Mouse (Mus musculus) liver, embryonic 16.5 days (tissue): ENCODE measurements around the gene Utf1. TPM values are rescaled to one million over a fixed set of nuclear protein-coding genes. Genes with fewer than 3 reads are reported as not detected.
A peak's percentile ranks its signal among the peaks of the same experiment; 100 is the strongest.

Experiments
- ATAC-seq: fragments of 200-750 bp; cut with Nextera tagmentation; 2 replicates; pipeline ENCODE4 v1.8.0; 2017; ENCODE audit warnings: low read depth, mild to moderate bottlenecking, moderate number of reproducible peaks, moderate library complexity
- H3K27ac ChIP-seq: fragments of 300-500 bp; sonication (generic); 2 replicates; pipeline ENCODE4 v1.5.1; 2014; ENCODE audit warnings: mild to moderate bottlenecking, low read length
- H3K27me3 ChIP-seq: fragments of 300-500 bp; sonication (generic); 2 replicates; pipeline ENCODE4 v1.6.1; 2014; ENCODE audit warnings: low read depth, low read length, mixed read lengths; ENCODE audit not compliant: control insufficient read depth, insufficient read depth
- H3K36me3 ChIP-seq: fragments of 300-500 bp; sonication (generic); 2 replicates; pipeline ENCODE4 v1.6.1; 2014; ENCODE audit warnings: mild to moderate bottlenecking; ENCODE audit not compliant: control insufficient read depth, insufficient read depth
- H3K4me1 ChIP-seq: fragments of 300-500 bp; sonication (generic); 2 replicates; pipeline ENCODE4 v1.6.1; 2014; ENCODE audit warnings: low read depth, low read length, mixed read lengths; ENCODE audit not compliant: control insufficient read depth
- H3K4me2 ChIP-seq: fragments of 300-500 bp; sonication (generic); 2 replicates; pipeline ENCODE4 v1.6.1; 2014; ENCODE audit warnings: low read depth, low read length, mixed read lengths
- H3K4me3 ChIP-seq: fragments of 300-500 bp; sonication (generic); 2 replicates; pipeline ENCODE4 v1.5.1; 2014; ENCODE audit warnings: low read depth, mild to moderate bottlenecking, low read length
- H3K9ac ChIP-seq: fragments of 300-500 bp; sonication (generic); 2 replicates; pipeline ENCODE4 v1.6.1; 2014; ENCODE audit warnings: low read depth, low read length
- H3K9me3 ChIP-seq: fragments of 300-500 bp; sonication (generic); replicated peaks from 2 replicates; pipeline ENCODE4 v1.6.1; 2016; ENCODE audit warnings: low read length; ENCODE audit not compliant: control insufficient read depth
- WGBS: fragments of 180-500 bp; shearing (Covaris S2); extraction: QIAGEN DNeasy Blood & Tissue Kit; methylation state at CpG from one replicate; pipeline ENCODE4 v1.1.7; 2014; ENCODE audit not compliant: insufficient replicate concordance; 5-methylcytosine and 5-hydroxymethylcytosine counted together
- polyA plus RNA-seq: library from polyadenylated mRNA; unstranded; fragments of >200 nt; fragmentation: Nextera tagmentation; extraction: Ambion mirVana; gene quantifications from 2 replicates; pipeline ENCODE4 v1.2.1, GENCODE M21; 2015

Gene Utf1
- polyA plus RNA-seq, 1 experiment from 2014 or later: not detected

DNA sequence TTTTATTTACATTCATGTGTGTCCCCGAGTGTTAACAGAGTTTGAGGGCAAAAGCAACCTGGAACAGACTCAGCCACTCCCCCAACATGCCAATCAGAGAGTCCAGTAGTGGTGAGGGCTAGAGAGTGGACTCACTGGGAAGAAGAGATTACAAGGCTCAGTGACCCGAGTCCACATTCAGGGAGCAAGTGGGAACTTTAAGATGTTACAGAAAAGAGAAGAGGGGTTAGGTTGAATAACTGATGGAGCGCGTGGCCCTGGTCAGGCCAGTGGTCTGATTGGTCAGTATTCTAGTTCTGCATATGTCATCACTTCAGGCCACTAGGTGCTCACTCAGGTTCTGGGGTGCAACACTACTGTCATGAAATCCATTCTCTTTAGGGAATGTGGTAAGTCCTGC is 23.6 kb downstream of the Utf1 start:
- H3K27ac ChIP-seq: no peak overlapping the region
- 40% methylated on average over 4 of the region's 4 CpGs for WGBS
- no peaks in the 10 kb centered on the region for H3K27me3 ChIP-seq
- H3K4me3 ChIP-seq: no peak overlapping the region
- ATAC-seq: no peak
- no peaks in the 10 kb centered on the region for H3K9me3 ChIP-seq
- H3K9ac ChIP-seq: no peak overlapping the region
- H3K4me1 ChIP-seq: no peaks in the 10 kb centered on the region
- H3K4me2 ChIP-seq: no peak overlapping the region
- H3K36me3 ChIP-seq: no peaks in the 10 kb centered on the region

DNA sequence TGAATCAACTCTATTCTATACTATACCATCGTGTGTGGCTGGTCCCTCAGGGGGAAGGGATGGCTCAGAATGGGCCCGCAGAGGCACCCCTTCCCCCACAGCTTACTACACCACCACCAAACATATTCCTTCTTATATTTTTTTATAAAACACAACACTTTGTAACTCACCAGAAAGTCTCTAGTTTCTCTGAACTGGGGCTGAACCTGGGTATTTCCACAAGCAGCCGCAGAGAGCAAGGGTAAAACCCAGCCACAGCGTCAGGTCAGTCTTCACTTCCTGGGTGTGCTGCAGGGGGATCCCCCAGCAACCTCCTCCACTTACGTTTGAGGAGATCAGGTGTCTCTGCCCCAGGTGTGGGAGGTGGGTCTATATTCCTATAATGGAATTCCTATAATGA is 24.8 kb downstream of the Utf1 start:
- Histone ChIP-seq H3K4me3 (no peak overlapping the region), H3K4me1 (no peaks in the 10 kb centered on the region), H3K27me3 (no peaks in the 10 kb centered on the region), H3K4me2 (no peak overlapping the region), H3K36me3 (no peaks in the 10 kb centered on the region), H3K27ac (no peak overlapping the region), H3K9ac (no peak overlapping the region), H3K9me3 (no peaks in the 10 kb centered on the region)
- no peak for ATAC-seq
- WGBS: 48% methylated on average over 5 of the region's 5 CpGs

- ATAC-seq: no peak
- Histone ChIP-seq H3K27me3 (no peaks in the 10 kb centered on the region), H3K4me1 (no peaks in the 10 kb centered on the region), H3K36me3 (no peaks in the 10 kb centered on the region), H3K27ac (no peak overlapping the region), H3K9me3 (no peaks in the 10 kb centered on the region), H3K4me2 (no peak overlapping the region), H3K4me3 (no peak overlapping the region), H3K9ac (no peak overlapping the region)
- WGBS: 42% methylated on average over 10 of the region's 10 CpGs
These were observed 25.9 kb downstream of the Utf1 start for GRCm38 (mm10) chr7:139969348-139970130.

DNA sequence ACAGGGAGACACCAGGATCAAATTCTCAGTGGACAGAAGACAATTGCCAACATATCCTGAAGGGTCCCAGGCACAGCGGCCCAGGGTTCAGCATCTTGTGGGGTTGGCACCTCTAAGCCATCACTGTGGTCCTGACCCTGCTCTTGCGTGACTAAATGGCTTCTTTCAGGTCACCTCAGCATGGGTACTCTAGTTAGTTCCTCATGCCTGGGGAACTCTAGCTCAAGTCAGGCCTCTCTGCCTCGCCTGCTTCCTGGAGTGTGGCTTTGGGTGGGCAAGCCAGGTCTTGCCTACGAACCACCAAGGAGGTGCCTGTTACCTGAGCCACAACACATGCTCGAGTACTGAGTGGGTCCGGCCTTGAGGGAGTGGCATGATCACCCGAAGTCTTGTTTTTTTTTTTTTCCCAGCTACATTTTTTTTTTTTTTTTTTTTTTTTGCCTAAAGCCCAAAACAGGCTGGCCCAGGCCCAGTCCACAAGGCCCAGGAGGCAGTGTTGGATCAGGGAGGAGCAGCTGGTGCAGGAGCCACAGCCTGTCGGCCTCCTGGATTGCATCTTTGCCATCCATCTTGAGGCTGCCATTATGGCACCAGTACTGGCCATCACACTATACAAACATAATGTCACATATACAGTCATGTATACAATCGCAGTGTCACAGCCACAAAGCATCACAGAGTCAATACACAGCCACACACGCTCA is 26.8 kb downstream of the Utf1 start:
- Histone ChIP-seq H3K27ac (no peak overlapping the region), H3K36me3 (no peaks in the 10 kb centered on the region), H3K4me1 (no peaks in the 10 kb centered on the region), H3K4me3 (no peak overlapping the region), H3K4me2 (no peak overlapping the region), H3K9ac (no peak overlapping the region), H3K9me3 (no peaks in the 10 kb centered on the region), H3K27me3 (no peaks in the 10 kb centered on the region)
- no peak for ATAC-seq
- WGBS: 55% methylated on average over 10 of the region's 10 CpGs

DNA sequence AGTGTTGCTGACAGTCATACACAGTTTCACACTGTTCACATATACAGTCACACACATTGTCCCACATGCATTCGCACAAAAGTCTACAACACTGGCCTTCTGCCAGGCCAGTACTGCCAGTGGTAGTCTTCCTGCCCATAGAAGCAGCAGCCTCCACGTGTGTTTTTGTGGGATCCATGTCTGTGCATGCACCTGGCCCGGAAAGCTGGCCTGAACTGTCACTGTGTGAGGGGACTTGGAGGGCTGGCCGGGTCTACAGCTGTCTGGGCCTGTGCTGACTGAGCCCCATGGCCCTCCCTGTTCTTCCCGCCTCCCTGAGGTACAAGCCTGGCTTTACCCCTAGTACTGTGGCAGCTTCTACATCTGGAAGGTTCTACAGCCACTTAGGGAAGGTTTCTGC is 27.4 kb downstream of the Utf1 start:
- Histone ChIP-seq H3K27me3 (no peaks in the 10 kb centered on the region), H3K9me3 (no peaks in the 10 kb centered on the region), H3K4me2 (no peak overlapping the region), H3K27ac (no peak overlapping the region), H3K9ac (no peak overlapping the region), H3K4me1 (no peaks in the 10 kb centered on the region), H3K36me3 (no peaks in the 10 kb centered on the region), H3K4me3 (no peak overlapping the region)
- WGBS: 51% methylated on average over 5 of the region's 5 CpGs
- 0 out of 2 replicates have a peak, but pooled peaks have one; percentile 6 for ATAC-seq

- H3K27ac ChIP-seq: no peak overlapping the region
These were observed 27.8 kb downstream of the Utf1 start for GRCm38 (mm10) chr7:139971436-139971835.

GRCm38 (mm10) chr7:139972923-139973331 is 29.3 kb downstream of the Utf1 start:
- H3K27me3 ChIP-seq: no peaks in the 10 kb centered on the region
- no peak overlapping the region for H3K9ac ChIP-seq
- peak; percentile 8; the same call in 1 of the 2 replicates for ATAC-seq
- no peaks in the 10 kb centered on the region for H3K4me1 ChIP-seq
- H3K36me3 ChIP-seq: no peaks in the 10 kb centered on the region
- H3K4me2 ChIP-seq: no peak overlapping the region
- no peaks in the 10 kb centered on the region for H3K9me3 ChIP-seq
- H3K4me3 ChIP-seq: no peak overlapping the region
- no peak overlapping the region for H3K27ac ChIP-seq

More at GRCm38 (mm10) chr7:139971436-139971835, 27.8 kb downstream of the Utf1 start:
- Histone ChIP-seq H3K27me3 (no peaks in the 10 kb centered on the region), H3K9ac (no peak overlapping the region), H3K9me3 (no peaks in the 10 kb centered on the region), H3K36me3 (no peaks in the 10 kb centered on the region), H3K4me3 (no peak overlapping the region), H3K4me1 (no peaks in the 10 kb centered on the region), H3K4me2 (no peak overlapping the region)
- 17% methylated on average over 6 of the region's 6 CpGs for WGBS
- ATAC-seq: 0 out of 2 replicates have a peak, but pooled peaks have one; percentile 22

DNA sequence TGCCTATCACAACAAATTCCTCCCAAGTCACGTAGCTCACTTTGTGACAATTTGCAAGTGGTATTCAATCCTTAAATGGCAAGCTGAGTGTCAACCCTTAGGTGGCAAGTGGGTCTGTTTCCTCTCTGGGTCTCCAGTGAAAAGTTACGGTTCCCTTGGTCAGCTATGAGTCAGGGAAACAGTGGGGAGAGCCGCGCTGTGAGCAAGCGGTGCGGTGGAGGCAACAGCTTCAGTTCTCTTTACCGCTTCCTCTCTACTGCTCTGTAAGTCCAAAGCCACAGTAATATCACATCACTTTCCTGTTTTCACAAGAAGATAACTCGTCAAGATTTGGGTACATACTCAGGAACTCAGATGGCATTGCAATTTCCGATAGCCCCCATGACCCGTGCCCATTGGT is 30.7 kb downstream of the Utf1 start:
- Histone ChIP-seq H3K9ac (no peak overlapping the region), H3K27ac (peak overlapping the region; percentile 42), H3K36me3 (no peaks in the 10 kb centered on the region), H3K4me1 (peaks cover 11% of the 10 kb centered on the region), H3K9me3 (no peaks in the 10 kb centered on the region), H3K4me2 (no peak overlapping the region), H3K27me3 (no peaks in the 10 kb centered on the region), H3K4me3 (no peak overlapping the region)
- ATAC-seq: peak; percentile 27; the same call in 1 of the 2 replicates
- 20% methylated on average over 10 of the region's 10 CpGs for WGBS

- Histone ChIP-seq H3K4me2 (no peak overlapping the region), H3K9me3 (no peaks in the 10 kb centered on the region), H3K27ac (no peak overlapping the region), H3K9ac (no peak overlapping the region), H3K4me1 (peaks cover 11% of the 10 kb centered on the region), H3K27me3 (no peaks in the 10 kb centered on the region), H3K4me3 (no peak overlapping the region), H3K36me3 (no peaks in the 10 kb centered on the region)
- 54% methylated on average over 5 of the region's 5 CpGs for WGBS
- ATAC-seq: no peak
These were observed 31.9 kb downstream of the Utf1 start for GRCm38 (mm10) chr7:139975471-139975870.
